ENCODE assay signal across 27 mouse cellular contexts in the genomic region with DNA sequence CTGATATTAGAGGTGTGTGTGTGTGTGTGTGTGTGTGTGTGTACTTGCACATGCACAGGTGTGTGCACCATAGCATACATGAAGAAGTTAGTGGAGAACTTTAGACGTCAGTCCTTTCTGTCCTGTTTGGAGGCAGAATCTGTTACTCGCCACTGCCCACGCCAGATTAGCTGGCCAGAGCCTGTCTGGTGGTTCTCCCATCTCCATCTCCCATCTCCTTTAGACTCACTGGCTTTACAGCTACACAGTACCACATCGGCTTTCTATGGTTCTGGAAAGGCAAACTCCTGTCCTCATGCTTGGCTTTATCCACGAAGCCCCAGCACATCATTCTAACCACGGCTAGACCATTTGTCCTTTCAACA.
DNase-seq lines count a peak whose midpoint lies in the region; ATAC-seq and TF ChIP-seq lines count a peak whose summit lies in the region.
"Had no signal": no experiment of that assay in that cellular context is flagged by ENCODE, and none has a peak within 500 bp of the region (broad histone marks: within the 10 kb centered on the region; RNA-seq: fewer than 3 reads in every experiment).

No protein-coding gene starts in this region.

- no peak overlapping the region for H3K9ac ChIP-seq in intestine, embryonic 14.5 days (ENCODE audit: low read length)
- no peak overlapping the region for H3K9ac ChIP-seq in intestine, postnatal 0 days (ENCODE audit: low read depth, low read length)
- H3K9ac ChIP-seq in stomach, embryonic 14.5 days (replicated peaks; ENCODE audit: low read depth, low read length) = no peak overlapping the region
- H3K9ac ChIP-seq in stomach, postnatal 0 days (ENCODE audit: low read length) = no peak overlapping the region
- no peak overlapping the region for H3K9ac ChIP-seq in stomach, embryonic 16.5 days (ENCODE audit: low read length)
- H3K9ac ChIP-seq: embryonic facial prominence, embryonic 12.5 days; embryonic facial prominence, embryonic 15.5 days; forebrain, embryonic 12.5 days; forebrain, embryonic 15.5 days; heart, embryonic 12.5 days; heart, embryonic 15.5 days; hindbrain, embryonic 13.5 days had no signal

- WGBS in intestine, embryonic 14.5 days = 74% methylated on average over 6 of the region's 6 CpGs
- WGBS in intestine, postnatal 0 days = 84% methylated on average over 6 of the region's 6 CpGs
- WGBS in stomach, embryonic 14.5 days = 77% methylated on average over 6 of the region's 6 CpGs
- WGBS in stomach, postnatal 0 days = 63% methylated on average over 6 of the region's 6 CpGs
- 73% methylated on average over 6 of the region's 6 CpGs for WGBS in stomach, embryonic 16.5 days

- no peaks in the 10 kb centered on the region for H3K4me1 ChIP-seq in intestine, embryonic 14.5 days (replicated peaks; ENCODE audit: control insufficient read depth, insufficient read depth, low read length)
- no peaks in the 10 kb centered on the region for H3K4me1 ChIP-seq in intestine, postnatal 0 days (replicated peaks; ENCODE audit: control insufficient read depth, insufficient read depth, low read length)
- H3K4me1 ChIP-seq in stomach, embryonic 14.5 days (ENCODE audit: control insufficient read depth, insufficient read depth, low read length) = 0 out of 2 replicates have a peak, but pooled peaks cover 10% of the 10 kb centered on the region
- no peaks in the 10 kb centered on the region for H3K4me1 ChIP-seq in stomach, postnatal 0 days (replicated peaks; ENCODE audit: control insufficient read depth, insufficient read depth)
- H3K4me1 ChIP-seq in stomach, embryonic 16.5 days (ENCODE audit: control insufficient read depth, insufficient read depth, low read length) = no peaks in the 10 kb centered on the region
- H3K4me1 ChIP-seq: forebrain, embryonic 12.5 days; forebrain, embryonic 15.5 days; hindbrain, embryonic 13.5 days had no signal

- no peak for TF ChIP-seq CTCF in intestine, postnatal 0 days (IDR thresholded peaks at IDR 0.05; ENCODE audit: low read depth)
- TF ChIP-seq CTCF in stomach, postnatal 0 days (IDR thresholded peaks at IDR 0.05; ENCODE audit: low read depth) = no peak

- H3K27ac ChIP-seq in intestine, embryonic 14.5 days (ENCODE audit: low read depth) = peak overlapping the region; percentile 34; the same call in 1 of the 2 replicates
- H3K27ac ChIP-seq in intestine, postnatal 0 days (ENCODE audit: low read depth, low read length) = no peak overlapping the region
- peak overlapping the region; percentile 74 for H3K27ac ChIP-seq in stomach, embryonic 14.5 days (ENCODE audit: low read length)
- H3K27ac ChIP-seq in stomach, postnatal 0 days (replicated peaks) = no peak overlapping the region
- H3K27ac ChIP-seq in stomach, embryonic 16.5 days (ENCODE audit: low read length) = peak overlapping the region; percentile 80
- H3K27ac ChIP-seq: embryonic facial prominence, embryonic 12.5 days; embryonic facial prominence, embryonic 15.5 days; forebrain, embryonic 12.5 days; forebrain, embryonic 15.5 days; heart, embryonic 15.5 days; hindbrain, embryonic 10.5 days; hindbrain, embryonic 13.5 days had no signal

- H3K36me3 ChIP-seq in intestine, embryonic 14.5 days (ENCODE audit: control insufficient read depth, insufficient read depth, low read length) = no peaks in the 10 kb centered on the region
- no peaks in the 10 kb centered on the region for H3K36me3 ChIP-seq in intestine, postnatal 0 days (ENCODE audit: control insufficient read depth, insufficient read depth)
- H3K36me3 ChIP-seq in stomach, embryonic 14.5 days (ENCODE audit: control insufficient read depth, insufficient read depth, low read length) = no peaks in the 10 kb centered on the region
- H3K36me3 ChIP-seq in stomach, postnatal 0 days (ENCODE audit: control insufficient read depth, insufficient read depth, low read length) = no peaks in the 10 kb centered on the region
- no peaks in the 10 kb centered on the region for H3K36me3 ChIP-seq in stomach, embryonic 16.5 days (ENCODE audit: control insufficient read depth, insufficient read depth, low read length)
- H3K36me3 ChIP-seq: embryonic facial prominence, embryonic 12.5 days; embryonic facial prominence, embryonic 15.5 days; forebrain, embryonic 12.5 days; forebrain, embryonic 15.5 days; G1E; heart, embryonic 12.5 days; heart, embryonic 15.5 days; hindbrain, embryonic 10.5 days; hindbrain, embryonic 13.5 days had no signal

- H3K4me3 ChIP-seq in intestine, embryonic 14.5 days (ENCODE audit: low read depth, low read length) = no peak overlapping the region
- H3K4me3 ChIP-seq in intestine, postnatal 0 days (ENCODE audit: low read depth, low read length) = no peak overlapping the region
- no peak overlapping the region for H3K4me3 ChIP-seq in stomach, embryonic 14.5 days (ENCODE audit: low read depth, low read length)
- no peak overlapping the region for H3K4me3 ChIP-seq in stomach, postnatal 0 days (ENCODE audit: low read depth, low read length)
- H3K4me3 ChIP-seq in stomach, embryonic 16.5 days (replicated peaks; ENCODE audit: low read length) = no peak overlapping the region
- H3K4me3 ChIP-seq: embryonic facial prominence, embryonic 12.5 days; embryonic facial prominence, embryonic 15.5 days; forebrain, embryonic 12.5 days; forebrain, embryonic 15.5 days; heart, embryonic 12.5 days; heart, embryonic 15.5 days; hindbrain, embryonic 10.5 days; hindbrain, embryonic 13.5 days had no signal

- ATAC-seq in intestine, embryonic 14.5 days (replicated peaks; ENCODE audit: low FRiP score, low TSS enrichment, low read depth) = no peak
- no peak for ATAC-seq in intestine, postnatal 0 days
- no peak for ATAC-seq in stomach, embryonic 14.5 days (ENCODE audit: insufficient number of reproducible peaks, insufficient read depth, low FRiP score, low read depth)
- ATAC-seq in stomach, postnatal 0 days (ENCODE audit: low FRiP score, low TSS enrichment) = no peak
- no peak for ATAC-seq in stomach, embryonic 16.5 days (ENCODE audit: insufficient read depth, low FRiP score)
- ATAC-seq: forebrain, embryonic 15.5 days; hindbrain, embryonic 16.5 days had no signal

- no peak for TF ChIP-seq EP300 in stomach, postnatal 0 days (optimal IDR thresholded peaks at IDR 0.05)

- no peaks in the 10 kb centered on the region for H3K27me3 ChIP-seq in intestine, embryonic 14.5 days (replicated peaks; ENCODE audit: control insufficient read depth, insufficient read depth, low read length)
- H3K27me3 ChIP-seq in intestine, postnatal 0 days (replicated peaks; ENCODE audit: control insufficient read depth, insufficient read depth, low read length) = no peaks in the 10 kb centered on the region
- no peaks in the 10 kb centered on the region for H3K27me3 ChIP-seq in stomach, embryonic 14.5 days (ENCODE audit: control insufficient read depth, insufficient read depth, low read length)
- H3K27me3 ChIP-seq in stomach, postnatal 0 days (ENCODE audit: control insufficient read depth, insufficient read depth, low read length) = no peaks in the 10 kb centered on the region
- H3K27me3 ChIP-seq in stomach, embryonic 16.5 days (ENCODE audit: control insufficient read depth, insufficient read depth, low read length) = no peaks in the 10 kb centered on the region
- H3K27me3 ChIP-seq: CH12.LX; embryonic facial prominence, embryonic 12.5 days; embryonic facial prominence, embryonic 15.5 days; forebrain, embryonic 15.5 days; heart, embryonic 12.5 days; heart, embryonic 15.5 days; hindbrain, embryonic 13.5 days; Patski had no signal

- no peaks in the 10 kb centered on the region for H3K9me3 ChIP-seq in intestine, embryonic 14.5 days (ENCODE audit: control insufficient read depth, low read length)
- H3K9me3 ChIP-seq in intestine, postnatal 0 days (ENCODE audit: control insufficient read depth) = no peaks in the 10 kb centered on the region
- no peaks in the 10 kb centered on the region for H3K9me3 ChIP-seq in stomach, embryonic 14.5 days (ENCODE audit: control insufficient read depth, low read depth, low read length)
- no peaks in the 10 kb centered on the region for H3K9me3 ChIP-seq in stomach, postnatal 0 days (ENCODE audit: control insufficient read depth, low read length)
- H3K9me3 ChIP-seq in stomach, embryonic 16.5 days (replicated peaks; ENCODE audit: control insufficient read depth, low read length) = no peaks in the 10 kb centered on the region
- H3K9me3 ChIP-seq: embryonic facial prominence, embryonic 12.5 days; embryonic facial prominence, embryonic 15.5 days; forebrain, embryonic 12.5 days; forebrain, embryonic 15.5 days; G1E; heart, embryonic 12.5 days; heart, embryonic 15.5 days; hindbrain, embryonic 10.5 days; hindbrain, embryonic 13.5 days had no signal

- DNase-seq in intestine, embryonic 14.5 days (ENCODE audit: low spot score) = no peak
- no peak for DNase-seq in stomach, postnatal 0 days (ENCODE audit: low spot score)
- no peak for DNase-seq in gastrocnemius, postnatal 10 days
- DNase-seq: adrenal gland, postnatal 10 days; adrenal gland, postnatal 36 days; B cell, adult 2 months; cerebellum, adult 18-20 months; cerebellum, adult 9-10 months; cerebellum, postnatal 25 days; gastrocnemius, postnatal 36 days; heart, postnatal 10 days; heart, postnatal 36 days had no signal

- no peak overlapping the region for H3K4me2 ChIP-seq in intestine, embryonic 14.5 days (ENCODE audit: low read length)
- no peak overlapping the region for H3K4me2 ChIP-seq in intestine, postnatal 0 days (replicated peaks; ENCODE audit: low read depth)
- H3K4me2 ChIP-seq in stomach, embryonic 14.5 days (replicated peaks; ENCODE audit: low read depth, low read length) = no peak overlapping the region
- H3K4me2 ChIP-seq in stomach, postnatal 0 days (replicated peaks; ENCODE audit: low read depth) = no peak overlapping the region
- no peak overlapping the region for H3K4me2 ChIP-seq in stomach, embryonic 16.5 days (ENCODE audit: low read depth, low read length)
- H3K4me2 ChIP-seq: embryonic facial prominence, embryonic 12.5 days; embryonic facial prominence, embryonic 15.5 days; forebrain, embryonic 12.5 days; forebrain, embryonic 15.5 days; heart, embryonic 12.5 days; heart, embryonic 15.5 days; hindbrain, embryonic 13.5 days had no signal

Comparison
In these comparisons a context has a peak if more than half of its experiments do, and no peak if none do; other contexts are left out.
1. H3K27ac ChIP-seq: peak in intestine, embryonic 14.5 days (single experiment), stomach, embryonic 14.5 days (single experiment) and stomach, embryonic 16.5 days (single experiment); none in intestine, postnatal 0 days (single experiment) and stomach, postnatal 0 days (single experiment).